Mouse (Mus musculus): ENCODE results near the gene Akt1. TPM values are rescaled to one million over a fixed set of nuclear protein-coding genes. Genes with fewer than 3 reads are reported as not detected.

Gene Akt1
- polyA plus RNA-seq, 1 experiment from 2014 or later: 62.5 TPM

Small RNA genes lying within 50 kb of the gene (microRNA-seq; reads per million reads assigned to microRNA genes)
- not detected for gene Mir6939

Other genes with a start within 250 kb of the Akt1 start
- gene A530016L24Rik, start 185.4 kb downstream of the Akt1 start, polyA plus RNA-seq (2015; fragmentation: Nextera tagmentation; extraction: Ambion mirVana): 0.41 and 0.64 TPM in 2 replicates
- gene Tmem179, start 158.1 kb downstream of the Akt1 start, polyA plus RNA-seq (2015; fragmentation: Nextera tagmentation; extraction: Ambion mirVana): 0.28 and 0.66 TPM in 2 replicates
- gene Inf2, start 86.1 kb downstream of the Akt1 start, polyA plus RNA-seq (2015; fragmentation: Nextera tagmentation; extraction: Ambion mirVana): 4.2 and 5.5 TPM in 2 replicates
- gene Adssl1, start 54.8 kb downstream of the Akt1 start, polyA plus RNA-seq (2015; fragmentation: Nextera tagmentation; extraction: Ambion mirVana): 12.8 and 14.7 TPM in 2 replicates
- gene Siva1, start 30.2 kb downstream of the Akt1 start, polyA plus RNA-seq (2015; fragmentation: Nextera tagmentation; extraction: Ambion mirVana): 246 and 251 TPM in 2 replicates
- 2.2 and 2.4 TPM in 2 replicates for gene Zbtb42, start 3.9 kb upstream of the Akt1 start, polyA plus RNA-seq (2015; fragmentation: Nextera tagmentation; extraction: Ambion mirVana)
- gene Cep170b, start 45.6 kb upstream of the Akt1 start, polyA plus RNA-seq (2015; fragmentation: Nextera tagmentation; extraction: Ambion mirVana): 14.7 and 16.6 TPM in 2 replicates
- gene Pld4, start 85.8 kb upstream of the Akt1 start, polyA plus RNA-seq (2015; fragmentation: Nextera tagmentation; extraction: Ambion mirVana): 6.1 and 7.2 TPM in 2 replicates
- gene Ahnak2, start 127.8 kb upstream of the Akt1 start, polyA plus RNA-seq (2015; fragmentation: Nextera tagmentation; extraction: Ambion mirVana): 0.61 and 0.64 TPM in 2 replicates
- 7.9 and 8.8 TPM in 2 replicates for gene Clba1, start 134.1 kb upstream of the Akt1 start, polyA plus RNA-seq (2015; fragmentation: Nextera tagmentation; extraction: Ambion mirVana)
- 132 and 134 TPM in 2 replicates for gene Cdca4, start 154.5 kb upstream of the Akt1 start, polyA plus RNA-seq (2015; fragmentation: Nextera tagmentation; extraction: Ambion mirVana)
- gene Gpr132, start 193.3 kb upstream of the Akt1 start, polyA plus RNA-seq (2015; fragmentation: Nextera tagmentation; extraction: Ambion mirVana): 0.11 and 0.13 TPM in 2 replicates